28 mouse cellular contexts compared by ENCODE assay signal in the genomic region with DNA sequence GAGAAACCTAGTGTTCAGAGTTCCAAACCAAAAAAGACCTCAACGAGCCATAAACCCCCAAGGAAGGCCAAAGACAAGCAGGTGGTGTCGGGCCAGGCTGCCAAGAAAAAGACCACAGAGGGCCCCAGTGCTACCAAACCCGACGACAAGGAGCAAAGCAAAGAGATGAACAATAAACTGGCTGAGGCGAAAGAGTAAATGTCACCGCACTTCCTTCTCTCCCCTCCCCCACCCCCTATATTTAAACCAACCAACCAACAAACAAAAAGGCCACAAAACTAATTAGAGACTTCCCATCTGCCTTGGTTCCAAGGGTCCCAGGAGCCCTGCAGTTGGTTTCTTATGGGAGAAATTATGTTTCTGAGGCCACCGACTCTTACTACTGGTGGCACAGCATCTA. TPM values are rescaled to one million over a fixed set of nuclear protein-coding genes. Genes with fewer than 3 reads are reported as not detected.
DNase-seq lines count a peak whose midpoint lies in the region; ATAC-seq and TF ChIP-seq lines count a peak whose summit lies in the region.
"Had no signal": no experiment of that assay in that cellular context is flagged by ENCODE, and none has a peak within 500 bp of the region (broad histone marks: within the 10 kb centered on the region; RNA-seq: fewer than 3 reads in every experiment).

No protein-coding gene starts in this region.

- no peak for TF ChIP-seq RAD21 in CH12.LX (IDR thresholded peaks at IDR 0.05; ENCODE audit: low read depth, low read length)

- H3K4me3 ChIP-seq in forebrain, embryonic 10.5 days = no peak overlapping the region
- no peak overlapping the region for H3K4me3 ChIP-seq in forebrain, embryonic 14.5 days (ENCODE audit: low read depth, low read length)
- H3K4me3 ChIP-seq in CH12.LX (replicated peaks in 1 of 3; ENCODE audit: low read depth in 2 of 3, low read length in 2 of 3, poor library complexity in 1 of 3) = no peak overlapping the region
- H3K4me3 ChIP-seq in limb, embryonic 10.5 days = no peak overlapping the region
- H3K4me3 ChIP-seq in layer of hippocampus, adult 2 months = no peak overlapping the region
- H3K4me3 ChIP-seq: embryonic facial prominence, embryonic 13.5 days; forebrain, embryonic 15.5 days; heart, adult 2 months; heart, embryonic 10.5 days; heart, embryonic 13.5 days; hindbrain, embryonic 15.5 days had no signal

- H3K4me1 ChIP-seq in forebrain, embryonic 10.5 days = peaks cover 56% of the 10 kb centered on the region
- peaks cover 13% of the 10 kb centered on the region for H3K4me1 ChIP-seq in forebrain, embryonic 14.5 days (ENCODE audit: control insufficient read depth, insufficient read depth, low read length)
- H3K4me1 ChIP-seq in CH12.LX (ENCODE audit: control insufficient read depth in 1 of 2, insufficient read depth in 2 of 2) = peaks cover 6 to 23% of the 10 kb centered on the region in 2 experiments
- peaks cover 46% of the 10 kb centered on the region for H3K4me1 ChIP-seq in limb, embryonic 10.5 days

- no peak overlapping the region for H3K9ac ChIP-seq in forebrain, embryonic 14.5 days (ENCODE audit: low read length)
- no peak overlapping the region for H3K9ac ChIP-seq in CH12.LX (ENCODE audit: insufficient read depth, low read depth)
- H3K9ac ChIP-seq: embryonic facial prominence, embryonic 13.5 days; forebrain, embryonic 15.5 days; heart, embryonic 13.5 days; hindbrain, embryonic 15.5 days had no signal

- no peaks in the 10 kb centered on the region for H3K79me2 ChIP-seq in CH12.LX (replicated peaks; ENCODE audit: control insufficient read depth, extremely low read depth, insufficient read depth, poor library complexity, severe bottlenecking)

- no peak for DNase-seq in forebrain, embryonic 10.5 days (ENCODE audit: extremely low spot score, low spot score)
- no peak for DNase-seq in forebrain, embryonic 14.5 days (ENCODE audit: low spot score)
- peak; percentile 49 for DNase-seq in CD4-positive, CD25-positive, alpha-beta regulatory T cell, adult 2 months (ENCODE audit: low read depth, low spot score)
- DNase-seq in CH12.LX (ENCODE audit: extremely low read depth) = peak; percentile 25
- DNase-seq in limb, embryonic 10.5 days (ENCODE audit: low spot score) = no peak
- no peak for DNase-seq in frontal cortex, postnatal 10 days (ENCODE audit: low spot score in 2 of 2)
- DNase-seq in layer of hippocampus, adult 2 months (ENCODE audit: low spot score in 2 of 2) = no peak
- DNase-seq: adrenal gland, postnatal 14 days; B cell, adult 2 months; cerebellum, adult 11 months; cerebellum, adult 2 months; cerebellum, adult 9-11 months; cerebellum, postnatal 25 days; gastrocnemius, postnatal 10 days; gastrocnemius, postnatal 36 days; heart, adult 2 months; heart, postnatal 14 days; heart, postnatal 4 days had no signal

- peaks cover 22% of the 10 kb centered on the region for H3K27me3 ChIP-seq in forebrain, embryonic 10.5 days (ENCODE audit: poor library complexity, severe bottlenecking)
- H3K27me3 ChIP-seq in forebrain, embryonic 14.5 days (replicated peaks; ENCODE audit: control insufficient read depth, insufficient read depth, low read length) = no peaks in the 10 kb centered on the region
- H3K27me3 ChIP-seq in CH12.LX (replicated peaks) = peaks cover 3% of the 10 kb centered on the region
- peaks cover 12% of the 10 kb centered on the region; the same call in 1 of the 2 replicates for H3K27me3 ChIP-seq in limb, embryonic 10.5 days (ENCODE audit: low read depth, poor library complexity, severe bottlenecking)
- H3K27me3 ChIP-seq: forebrain, embryonic 15.5 days; hindbrain, embryonic 15.5 days; Patski had no signal

- no peak for TF ChIP-seq POLR2A in CH12.LX (IDR thresholded peaks at IDR 0.05; ENCODE audit: low read depth, low read length)

- no peaks in the 10 kb centered on the region for H3K9me3 ChIP-seq in forebrain, embryonic 10.5 days
- H3K9me3 ChIP-seq in forebrain, embryonic 14.5 days (replicated peaks; ENCODE audit: control insufficient read depth, low read length) = no peaks in the 10 kb centered on the region
- H3K9me3 ChIP-seq in CH12.LX (replicated peaks; ENCODE audit: low read length) = no peaks in the 10 kb centered on the region
- no peaks in the 10 kb centered on the region for H3K9me3 ChIP-seq in limb, embryonic 10.5 days (replicated peaks)
- H3K9me3 ChIP-seq: embryonic facial prominence, embryonic 13.5 days; forebrain, embryonic 15.5 days; G1E; heart, embryonic 10.5 days; heart, embryonic 13.5 days; hindbrain, embryonic 15.5 days had no signal

- peaks cover 19% of the 10 kb centered on the region for H3K36me3 ChIP-seq in forebrain, embryonic 10.5 days (replicated peaks)
- H3K36me3 ChIP-seq in forebrain, embryonic 14.5 days (ENCODE audit: control insufficient read depth, insufficient read depth, low read length) = peaks cover 27% of the 10 kb centered on the region
- no peaks in the 10 kb centered on the region for H3K36me3 ChIP-seq in CH12.LX (replicated peaks in 1 of 2; ENCODE audit: control insufficient read depth in 1 of 2, insufficient read depth in 1 of 2, low read length in 1 of 2)
- no peaks in the 10 kb centered on the region for H3K36me3 ChIP-seq in limb, embryonic 10.5 days
- H3K36me3 ChIP-seq: embryonic facial prominence, embryonic 13.5 days; G1E; heart, embryonic 10.5 days; heart, embryonic 13.5 days had no signal

- in situ Hi-C loops in CH12.LX (cut with MboI; ENCODE audit: low pct_ligation_motif_present, low pct_unique_long_range_greater_than_20kb, low sequenced_read_pairs) = no loop called here

- 77% methylated on average over 7 of the region's 7 CpGs for WGBS in forebrain, embryonic 10.5 days
- 67% methylated on average over 7 of the region's 7 CpGs for WGBS in forebrain, embryonic 14.5 days
- WGBS in limb, embryonic 10.5 days = 74% methylated on average over 7 of the region's 7 CpGs

- no peak for ATAC-seq in forebrain, embryonic 14.5 days
- ATAC-seq: forebrain, embryonic 15.5 days; intestine, postnatal 0 days; Patski had no signal

- no peak for TF ChIP-seq EP300 in CH12.LX (IDR thresholded peaks at IDR 0.05; ENCODE audit: low read length)

- TF ChIP-seq CTCF in CH12.LX (conservative IDR thresholded peaks at IDR 0.05 in 1 of 2, IDR thresholded peaks at IDR 0.05 in 1 of 2; ENCODE audit: low read depth in 2 of 2, low read length in 2 of 2) = no peak
- no peak for TF ChIP-seq CTCF in layer of hippocampus, adult 2 months (conservative IDR thresholded peaks at IDR 0.05)

- H3K4me2 ChIP-seq in forebrain, embryonic 14.5 days (ENCODE audit: low read length) = no peak overlapping the region
- peak overlapping the region; percentile 11; the same call in 1 of the 2 replicates for H3K4me2 ChIP-seq in CH12.LX (ENCODE audit: insufficient read depth, low read depth, poor library complexity, severe bottlenecking)
- H3K4me2 ChIP-seq: embryonic facial prominence, embryonic 13.5 days; forebrain, embryonic 15.5 days; heart, embryonic 13.5 days; hindbrain, embryonic 15.5 days had no signal

- H3K27ac ChIP-seq in forebrain, embryonic 10.5 days = 0 out of 2 replicates have a peak overlapping the region, but pooled peaks have one; percentile 12
- no peak overlapping the region for H3K27ac ChIP-seq in forebrain, embryonic 14.5 days (ENCODE audit: low read depth, low read length)
- H3K27ac ChIP-seq in CH12.LX (ENCODE audit: insufficient read depth, low read depth) = no peak overlapping the region
- H3K27ac ChIP-seq in limb, embryonic 10.5 days = 0 out of 2 replicates have a peak overlapping the region, but pooled peaks have one; percentile 16
- H3K27ac ChIP-seq in layer of hippocampus, adult 2 months = no peak overlapping the region
- H3K27ac ChIP-seq: embryonic facial prominence, embryonic 13.5 days; forebrain, embryonic 15.5 days; heart, adult 2 months; heart, embryonic 10.5 days; heart, embryonic 13.5 days; hindbrain, embryonic 15.5 days had no signal

- dilution Hi-C loops in CH12.LX (cut with MboI; ENCODE audit: extremely low pct_ligation_motif_present, extremely low pct_unique_long_range_greater_than_20kb, low sequenced_read_pairs) = no loop called here

TF ChIP-seq in CH12.LX, 34 proteins besides CTCF, POLR2A, EP300 and RAD21 (continues in another document):
- TF ChIP-seq USF1 (IDR thresholded peaks at IDR 0.05; ENCODE audit: low read depth, low read length) = no peak
- TF ChIP-seq NRF1 (IDR thresholded peaks at IDR 0.05; ENCODE audit: low read depth, low read length) = no peak
- TF ChIP-seq IRF4 (IDR thresholded peaks at IDR 0.05; ENCODE audit: low read depth, low read length) = no peak
- TF ChIP-seq TCF12 (IDR thresholded peaks at IDR 0.05; ENCODE audit: low read depth, low read length) = no peak
- no peak for TF ChIP-seq E2F4 (IDR thresholded peaks at IDR 0.05; ENCODE audit: insufficient replicate concordance, low read depth, low read length)
- no peak for TF ChIP-seq MXI1 (IDR thresholded peaks at IDR 0.05; ENCODE audit: low read depth, low read length)
- no peak for TF ChIP-seq TBP (conservative IDR thresholded peaks at IDR 0.05; ENCODE audit: low read depth, low read length)
- TF ChIP-seq MAFK (IDR thresholded peaks at IDR 0.05; ENCODE audit: insufficient replicate concordance, low read length) = no peak
- TF ChIP-seq USF2 (conservative IDR thresholded peaks at IDR 0.05; ENCODE audit: low read depth, low read length) = no peak
- TF ChIP-seq POLR2AphosphoS2 (IDR thresholded peaks at IDR 0.05; ENCODE audit: low read depth, low read length) = no peak
- TF ChIP-seq SIN3A (IDR thresholded peaks at IDR 0.05; ENCODE audit: low read length) = no peak
- no peak for TF ChIP-seq MEF2A (IDR thresholded peaks at IDR 0.05; ENCODE audit: borderline replicate concordance, low read depth, low read length)
- TF ChIP-seq RCOR1 (conservative IDR thresholded peaks at IDR 0.05; ENCODE audit: low read depth, low read length) = no peak

RNA-seq across cellular contexts. Expression of a gene that starts 35.6 kb away (rescaled TPM):
- polyA plus RNA-seq in forebrain, embryonic 10.5 days (2016; fragmentation: Nextera tagmentation; extraction: Ambion mirVana) = 825 and 923 TPM in 2 replicates
- polyA plus RNA-seq in forebrain, embryonic 14.5 days (2014; fragmentation: Nextera tagmentation; extraction: Ambion mirVana) = 102 and 115 TPM in 2 replicates
- not detected in 2 replicates for total RNA-seq in CH12.LX (2012; rRNA removed)
- total RNA-seq in CH12.LX (2014; rRNA removed) = not detected in 2 replicates
- not detected in 2 replicates for polyA plus RNA-seq in CH12.LX (2012; ENCODE audit: insufficient read length, low read depth)
- 1,171 and 1,177 TPM in 2 replicates for polyA plus RNA-seq in limb, embryonic 10.5 days (2016; fragmentation: Nextera tagmentation; extraction: Ambion mirVana)
- 10 to 100 TPM; 20.7 to 21.1 TPM for total RNA-seq in layer of hippocampus, adult 2 months (2021)
- polyA plus RNA-seq: G1E had no signal

RNA-seq across cellular contexts. Expression of a gene that starts 50.2 kb away (rescaled TPM):
- polyA plus RNA-seq in forebrain, embryonic 10.5 days (2016; fragmentation: Nextera tagmentation; extraction: Ambion mirVana) = 14.8 and 18.0 TPM in 2 replicates
- 46.2 and 62.4 TPM in 2 replicates for polyA plus RNA-seq in forebrain, embryonic 14.5 days (2014; fragmentation: Nextera tagmentation; extraction: Ambion mirVana)
- total RNA-seq in CH12.LX (2012; rRNA removed) = 0.84 and 1.1 TPM in 2 replicates
- 0.32 and 0.62 TPM in 2 replicates for total RNA-seq in CH12.LX (2014; rRNA removed)
- 1.4 and 1.8 TPM in 2 replicates for polyA plus RNA-seq in CH12.LX (2012; ENCODE audit: insufficient read length, low read depth)
- polyA plus RNA-seq in limb, embryonic 10.5 days (2016; fragmentation: Nextera tagmentation; extraction: Ambion mirVana) = 3.1 and 5.4 TPM in 2 replicates
- 10 to 100 TPM; 96.6 to 98.6 TPM for total RNA-seq in layer of hippocampus, adult 2 months (2021)
- total RNA-seq: common myeloid progenitor, adult 5-6 weeks; granulocyte monocyte progenitor cell, adult 5-6 weeks had no signal
- polyA plus RNA-seq: G1E had no signal

Comparison
In these comparisons a context has a peak if more than half of its experiments do, and no peak if none do; other contexts are left out.
1. H3K27ac ChIP-seq: peak in forebrain, embryonic 10.5 days (single experiment) and limb, embryonic 10.5 days (single experiment); none in forebrain, embryonic 14.5 days (single experiment), CH12.LX (single experiment) and layer of hippocampus, adult 2 months (single experiment).
2. DNase-seq: peak in CD4-positive, CD25-positive, alpha-beta regulatory T cell, adult 2 months (single experiment) and CH12.LX (single experiment); none in forebrain, embryonic 10.5 days (single experiment), forebrain, embryonic 14.5 days (single experiment), limb, embryonic 10.5 days (single experiment), frontal cortex, postnatal 10 days (0 of 2) and layer of hippocampus, adult 2 months (0 of 2).
3. RNA of a gene that starts 35.6 kb away (polyA plus RNA-seq): 1,171 to 1,177 TPM in limb, embryonic 10.5 days, 825 to 923 TPM in forebrain, embryonic 10.5 days and 102 to 115 TPM in forebrain, embryonic 14.5 days; not detected in CH12.LX; every median in the first group is over 100 times any median in the second.